Mouse (Mus musculus) stomach, embryonic 16.5 days (tissue): ENCODE results near the gene Prmt3. TPM values are rescaled to one million over a fixed set of nuclear protein-coding genes. Genes with fewer than 3 reads are reported as not detected.

Source experiments
- ATAC-seq: fragments of 200-750 bp; cut with Nextera tagmentation; 2 replicates; pipeline ENCODE4 v1.8.0; 2017; ENCODE audit warnings: moderate number of reproducible peaks, moderate TSS enrichment; ENCODE audit not compliant: insufficient read depth, low FRiP score
- H3K27ac ChIP-seq: fragments of 300-500 bp; sonication (generic); 2 replicates; pipeline ENCODE4 v1.5.1; 2014; ENCODE audit warnings: low read length
- H3K27me3 ChIP-seq: fragments of 300-500 bp; sonication (generic); 2 replicates; pipeline ENCODE4 v1.6.1; 2014; ENCODE audit warnings: low read length, control low read depth, mixed read lengths; ENCODE audit not compliant: control insufficient read depth, insufficient read depth
- H3K36me3 ChIP-seq: fragments of 300-500 bp; sonication (generic); 2 replicates; pipeline ENCODE4 v1.6.1; 2014; ENCODE audit warnings: low read length; ENCODE audit not compliant: control insufficient read depth, insufficient read depth
- H3K4me1 ChIP-seq: fragments of 300-500 bp; sonication (generic); 2 replicates; pipeline ENCODE4 v1.6.1; 2014; ENCODE audit warnings: low read length, control low read depth, mixed read lengths; ENCODE audit not compliant: control insufficient read depth, insufficient read depth
- H3K4me2 ChIP-seq: fragments of 300-500 bp; sonication (generic); 2 replicates; pipeline ENCODE4 v1.6.1; 2014; ENCODE audit warnings: low read depth, low read length, mixed read lengths
- H3K4me3 ChIP-seq: fragments of 300-500 bp; sonication (generic); replicated peaks from 2 replicates; pipeline ENCODE4 v1.5.1; 2014; ENCODE audit warnings: mild to moderate bottlenecking, low read length
- H3K9ac ChIP-seq: fragments of 300-500 bp; sonication (generic); 2 replicates; pipeline ENCODE4 v1.6.1; 2014; ENCODE audit warnings: low read length
- H3K9me3 ChIP-seq: fragments of 300-500 bp; sonication (generic); replicated peaks from 2 replicates; pipeline ENCODE4 v1.6.1; 2016; ENCODE audit warnings: low read length, control low read depth; ENCODE audit not compliant: control insufficient read depth
- WGBS: fragments of 180-500 bp; shearing (Covaris S2); extraction: QIAGEN DNeasy Blood & Tissue Kit; methylation state at CpG from one replicate; pipeline ENCODE4 v1.1.7; 2014; 5-methylcytosine and 5-hydroxymethylcytosine counted together
- polyA plus RNA-seq: library from polyadenylated mRNA; unstranded; fragments of >200 nt; fragmentation: Nextera tagmentation; extraction: Ambion mirVana; gene quantifications from 2 replicates; pipeline ENCODE4 v1.2.1, GENCODE M21; 2015

The Prmt3 gene
- polyA plus RNA-seq, 1 experiment from 2014 or later, result 42.0 TPM

GRCm38 (mm10) chr7:49785141-49785540 is 7.0 kb downstream of the Prmt3 start:
- H3K36me3 ChIP-seq, result peaks cover 10% of the 10 kb centered on the region
- WGBS, result 93% methylated on average over 7 of the region's 7 CpGs

GRCm38 (mm10) chr7:49786618-49787382 is 8.7 kb downstream of the Prmt3 start:
- no peak overlapping the region for H3K4me3 ChIP-seq
- H3K9ac ChIP-seq, result no peak overlapping the region
- H3K27me3 ChIP-seq, result no peaks in the 10 kb centered on the region
- no peak overlapping the region for H3K27ac ChIP-seq
- no peaks in the 10 kb centered on the region for H3K9me3 ChIP-seq
- no peaks in the 10 kb centered on the region for H3K4me1 ChIP-seq
- H3K4me2 ChIP-seq, result no peak overlapping the region
- WGBS, result 66% methylated on average over 12 of the region's 12 CpGs
- H3K36me3 ChIP-seq, result peaks cover 10% of the 10 kb centered on the region
- no peak for ATAC-seq

More at GRCm38 (mm10) chr7:49785141-49785540, 7.0 kb downstream of the Prmt3 start:
- H3K4me3 ChIP-seq, result no peak overlapping the region
- H3K4me2 ChIP-seq, result no peak overlapping the region
- H3K9ac ChIP-seq, result no peak overlapping the region
- no peaks in the 10 kb centered on the region for H3K4me1 ChIP-seq
- no peak overlapping the region for H3K27ac ChIP-seq
- ATAC-seq, result no peak
- no peaks in the 10 kb centered on the region for H3K27me3 ChIP-seq
- no peaks in the 10 kb centered on the region for H3K9me3 ChIP-seq

GRCm38 (mm10) chr7:49787383-49787645 is 9.2 kb downstream of the Prmt3 start:
- ATAC-seq, result no peak
- no peak overlapping the region for H3K4me2 ChIP-seq
- H3K36me3 ChIP-seq, result peaks cover 10% of the 10 kb centered on the region
- no peaks in the 10 kb centered on the region for H3K9me3 ChIP-seq
- no peak overlapping the region for H3K27ac ChIP-seq
- no peaks in the 10 kb centered on the region for H3K4me1 ChIP-seq
- H3K4me3 ChIP-seq, result no peak overlapping the region
- WGBS, result 94% methylated on average over 3 of the region's 3 CpGs
- H3K9ac ChIP-seq, result no peak overlapping the region
- no peaks in the 10 kb centered on the region for H3K27me3 ChIP-seq

DNA sequence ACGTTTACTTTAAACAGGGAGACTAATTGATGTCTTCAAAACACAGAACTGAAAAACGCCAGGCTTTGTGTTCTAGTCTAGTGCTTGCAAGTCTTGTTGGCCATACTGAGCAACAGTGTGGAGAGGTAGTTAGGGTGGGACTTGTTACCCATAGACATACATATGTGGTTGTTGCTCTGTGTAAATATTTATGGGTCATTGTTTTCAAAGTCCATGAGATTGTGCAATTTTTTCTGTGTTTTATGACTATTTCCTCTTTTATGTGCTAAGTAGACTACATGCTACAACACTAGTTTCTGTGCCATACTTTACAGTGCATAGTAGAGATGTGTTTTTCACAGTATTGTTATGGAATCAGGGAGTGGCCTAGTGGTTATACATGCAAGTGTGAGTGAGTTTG is 16.2 kb downstream of the Prmt3 start:
- no peak overlapping the region for H3K9ac ChIP-seq
- 69% methylated on average over 2 of the region's 2 CpGs for WGBS
- H3K36me3 ChIP-seq, result no peaks in the 10 kb centered on the region; the same call in 1 of the 2 replicates
- no peak overlapping the region for H3K4me2 ChIP-seq
- no peak for ATAC-seq
- H3K9me3 ChIP-seq, result no peaks in the 10 kb centered on the region
- no peak overlapping the region for H3K4me3 ChIP-seq
- no peak overlapping the region for H3K27ac ChIP-seq
- H3K4me1 ChIP-seq, result no peaks in the 10 kb centered on the region
- H3K27me3 ChIP-seq, result no peaks in the 10 kb centered on the region

- Histone ChIP-seq H3K36me3 (peaks cover 3% of the 10 kb centered on the region; the same call in 1 of the 2 replicates), H3K9me3 (no peaks in the 10 kb centered on the region), H3K4me2 (no peak overlapping the region), H3K27me3 (no peaks in the 10 kb centered on the region), H3K4me3 (no peak overlapping the region), H3K4me1 (no peaks in the 10 kb centered on the region), H3K27ac (no peak overlapping the region), H3K9ac (no peak overlapping the region)
- 83% methylated on average over 1 of the region's 1 CpGs for WGBS
- no peak for ATAC-seq
These were observed 19.0 kb downstream of the Prmt3 start for GRCm38 (mm10) chr7:49797171-49797570.

DNA sequence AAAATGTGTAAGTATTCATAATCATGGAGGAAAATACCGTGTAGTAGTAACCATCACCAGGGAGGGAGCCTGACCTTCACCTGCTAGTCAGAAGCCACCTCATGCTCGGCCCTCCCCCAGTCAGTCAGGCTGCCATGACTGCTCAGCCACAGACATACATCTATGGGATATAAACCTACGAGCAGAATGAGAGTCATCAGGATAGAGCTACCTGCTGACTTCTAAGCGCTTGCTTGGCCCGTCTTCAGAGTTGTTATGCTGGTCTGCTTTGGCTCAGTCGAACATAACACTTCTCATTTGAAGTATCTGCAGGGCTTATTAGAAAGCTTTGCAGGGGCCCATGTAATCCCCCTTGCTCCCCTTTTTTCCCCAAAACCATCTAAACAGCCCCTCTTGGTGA is 25.4 kb downstream of the Prmt3 start:
- Histone ChIP-seq H3K4me3 (no peak overlapping the region), H3K4me1 (no peaks in the 10 kb centered on the region), H3K9ac (no peak overlapping the region), H3K4me2 (no peak overlapping the region), H3K36me3 (0 out of 2 replicates have a peak, but pooled peaks cover 3% of the 10 kb centered on the region), H3K27ac (no peak overlapping the region), H3K27me3 (no peaks in the 10 kb centered on the region), H3K9me3 (no peaks in the 10 kb centered on the region)
- ATAC-seq, result no peak
- WGBS, result 83% methylated on average over 6 of the region's 6 CpGs

DNA sequence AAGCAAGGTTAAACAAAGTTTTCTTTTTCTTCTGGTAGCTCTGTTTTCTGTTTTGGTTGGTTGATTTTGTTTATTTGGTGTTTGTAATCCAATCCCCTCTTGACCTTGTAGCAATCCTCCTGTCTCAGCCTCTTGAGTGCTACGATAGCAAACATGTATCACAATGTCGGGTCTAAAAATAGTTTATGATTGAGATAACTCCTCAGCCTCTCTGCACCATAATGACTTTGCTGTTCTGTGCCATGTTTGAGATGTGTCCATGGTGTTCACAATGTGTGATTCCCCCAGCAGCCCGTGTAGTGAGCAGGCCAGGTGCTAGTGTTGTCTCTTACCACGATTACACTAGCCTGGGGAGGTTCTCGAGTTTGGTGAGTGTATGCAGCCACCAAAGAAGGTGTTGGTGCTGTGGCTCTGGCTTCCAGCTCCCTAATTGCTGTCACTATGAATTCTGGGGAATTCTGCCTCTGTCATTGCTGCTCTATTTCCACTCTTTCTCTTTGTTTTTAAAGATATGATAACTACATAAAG is 26.6 kb downstream of the Prmt3 start:
- Histone ChIP-seq H3K4me1 (no peaks in the 10 kb centered on the region), H3K27ac (no peak overlapping the region), H3K27me3 (no peaks in the 10 kb centered on the region), H3K9me3 (no peaks in the 10 kb centered on the region), H3K36me3 (0 out of 2 replicates have a peak, but pooled peaks cover 3% of the 10 kb centered on the region), H3K4me2 (no peak overlapping the region), H3K9ac (no peak overlapping the region), H3K4me3 (no peak overlapping the region)
- WGBS, result 60% methylated on average over 5 of the region's 5 CpGs
- no peak for ATAC-seq

- no peak overlapping the region for H3K9ac ChIP-seq
- 46% methylated on average over 3 of the region's 3 CpGs for WGBS
- no peak overlapping the region for H3K4me2 ChIP-seq
- no peaks in the 10 kb centered on the region for H3K27me3 ChIP-seq
- no peaks in the 10 kb centered on the region for H3K9me3 ChIP-seq
- H3K27ac ChIP-seq, result no peak overlapping the region
- ATAC-seq, result no peak
- no peak overlapping the region for H3K4me3 ChIP-seq
- H3K4me1 ChIP-seq, result no peaks in the 10 kb centered on the region
- 0 out of 2 replicates have a peak, but pooled peaks cover 3% of the 10 kb centered on the region for H3K36me3 ChIP-seq
These were observed 27.5 kb downstream of the Prmt3 start for GRCm38 (mm10) chr7:49805618-49806017.

- Histone ChIP-seq H3K9ac (no peak overlapping the region), H3K9me3 (no peaks in the 10 kb centered on the region), H3K4me1 (no peaks in the 10 kb centered on the region), H3K4me3 (no peak overlapping the region), H3K27ac (no peak overlapping the region), H3K4me2 (no peak overlapping the region), H3K36me3 (no peaks in the 10 kb centered on the region), H3K27me3 (no peaks in the 10 kb centered on the region)
- WGBS, result 76% methylated on average over 9 of the region's 9 CpGs
- no peak for ATAC-seq
These were observed 29.0 kb downstream of the Prmt3 start for GRCm38 (mm10) chr7:49807093-49807682.
